Mouse (Mus musculus): ENCODE data around the gene Sord.

GRCm38 (mm10) chr2:122298096-122298499, 63.5 kb downstream of the Sord start, which contains the start of gene Duox2:
- no peak for TF ChIP-seq CTCF (IDR thresholded peaks at IDR 0.05; ENCODE audit: extremely low read depth, insufficient read depth, low read length)
- TF ChIP-seq POLR2A (IDR thresholded peaks at IDR 0.05; ENCODE audit: extremely low read depth, insufficient read depth, low read length) = no peak
